Mouse (Mus musculus): Measurements from ENCODE around the gene Vps37d. TPM values are rescaled to one million over a fixed set of nuclear protein-coding genes. Genes with fewer than 3 reads are reported as not detected.

Gene Vps37d
- total RNA-seq (2018; cell fraction: chromatin; rRNA removed): under 1 TPM in 1 of 26 experiments, not detected in 25; 0.89 TPM
- under 1 TPM in 7 of 26 experiments, not detected in 19; 0.13 to 0.24 (median 0.14) TPM for total RNA-seq (2018; cell fraction: cytosol; rRNA removed)
- total RNA-seq (2018; cell fraction: nucleus; rRNA removed): not detected
- polyA plus RNA-seq (2018): 0.22 TPM in 1 of 3 replicates, not detected in the others

DNA sequence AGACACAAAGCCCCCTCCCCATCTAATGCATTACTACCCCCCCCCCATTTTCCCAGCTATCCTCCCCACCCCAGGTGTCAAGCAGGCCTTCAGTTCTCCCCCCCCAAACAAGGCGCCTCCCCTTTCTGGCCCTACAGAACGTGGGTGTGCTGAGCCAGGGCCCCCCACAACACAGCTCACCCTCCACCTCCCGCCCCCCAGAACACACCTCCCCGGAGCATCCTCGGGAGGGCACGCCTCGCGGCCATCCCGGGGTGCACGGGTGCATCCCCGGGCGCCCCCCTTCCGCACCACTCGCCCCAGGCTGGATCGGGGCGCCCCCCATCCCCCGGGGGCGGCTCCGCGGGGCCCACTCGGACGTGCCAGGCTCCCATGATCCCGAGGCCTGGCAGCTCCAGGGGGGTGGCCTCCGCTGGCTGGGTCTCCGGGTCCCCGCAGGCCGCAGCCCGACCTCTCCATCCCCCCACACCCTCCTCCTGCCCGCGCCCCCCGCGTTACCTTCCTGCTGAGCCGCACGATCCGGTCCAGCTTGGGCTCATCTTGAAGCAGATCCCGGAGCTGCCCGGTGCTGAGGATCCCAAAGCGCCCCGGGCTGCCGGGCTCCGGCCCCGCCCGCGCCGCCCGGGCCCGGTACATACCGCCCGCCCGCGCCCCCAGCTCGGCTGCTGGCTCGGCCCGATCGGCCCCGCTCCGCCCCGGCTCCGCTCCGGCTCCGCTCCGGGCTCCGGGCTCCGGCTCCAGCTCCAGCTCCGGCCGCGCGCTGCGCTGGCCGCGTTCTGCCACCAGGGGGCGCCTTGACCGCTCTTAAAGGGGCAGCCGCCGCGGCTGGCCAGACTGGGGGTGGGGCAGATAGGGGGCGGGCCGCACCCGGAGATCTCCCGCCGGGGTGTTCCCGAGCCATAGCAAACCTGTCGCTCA lies at the start of gene Vps37d:
TSS of gene Vps37d (minus strand) at position 703 of the 918 bp plus-strand sequence.
- Histone ChIP-seq H3K4me3 (ENCODE audit: inconsistent target) (peak within 1 kb of the TSS; percentile 8; the same call in 1 of the 2 replicates), H3K36me3 (ENCODE audit: inconsistent target) (no peaks in the 10 kb centered on the region), H3K27ac (no peak within 1 kb of the TSS), H3K79me2 (ENCODE audit: inconsistent target) (no peaks in the 10 kb centered on the region)
- WGBS (ENCODE audit: missing documents): 1% methylated on average over 69 of the region's 83 CpGs

DNA sequence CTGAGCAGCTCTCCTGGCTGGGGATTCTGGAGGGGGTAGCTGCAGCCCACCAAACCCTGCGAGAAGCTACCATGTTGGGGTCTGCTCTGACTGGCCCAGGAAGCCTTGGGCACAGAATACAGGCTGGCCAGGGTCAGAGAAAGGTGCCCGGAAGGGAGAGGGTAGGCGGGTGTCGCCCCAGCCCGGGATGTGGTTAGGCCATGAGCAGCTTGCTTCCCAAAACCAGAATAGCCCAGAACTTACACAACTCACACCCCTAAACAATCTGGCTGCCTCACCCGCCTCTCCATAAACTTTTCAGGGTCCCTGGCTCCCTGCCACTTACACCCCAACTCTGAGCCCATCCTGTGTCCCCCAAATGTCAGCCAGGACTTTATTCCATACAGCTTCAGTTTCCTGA lies 49.6 kb upstream of the Vps37d start:
- Histone ChIP-seq H3K79me2 (ENCODE audit: inconsistent target) (no peaks in the 10 kb centered on the region), H3K27ac (no peak overlapping the region), H3K36me3 (ENCODE audit: inconsistent target) (no peaks in the 10 kb centered on the region), H3K4me3 (ENCODE audit: inconsistent target) (no peak overlapping the region)
- 20% methylated on average over 6 of the region's 6 CpGs for WGBS (ENCODE audit: missing documents)

DNA sequence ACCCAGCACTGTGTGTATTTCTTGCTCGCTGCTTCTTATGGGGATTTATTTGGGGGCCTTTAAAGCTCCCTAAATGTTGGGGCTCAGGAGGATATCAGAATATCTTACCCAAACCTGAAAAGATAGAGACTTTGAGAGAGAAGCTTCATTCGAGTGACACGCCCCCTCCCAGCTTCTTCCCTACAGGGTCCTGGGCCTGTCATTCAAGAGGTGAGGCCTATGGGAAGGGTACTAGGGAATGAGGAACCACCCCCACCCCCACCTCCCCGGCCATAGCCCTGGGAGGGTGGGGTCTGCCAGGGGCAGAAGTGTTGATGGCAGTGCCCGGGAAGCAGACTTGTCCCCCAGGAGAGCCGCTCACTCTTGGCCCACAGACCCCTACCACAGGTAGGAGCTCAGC lies 48.1 kb upstream of the Vps37d start:
- H3K27ac ChIP-seq: no peak overlapping the region
- H3K4me3 ChIP-seq (ENCODE audit: inconsistent target): no peak overlapping the region
- no peaks in the 10 kb centered on the region for H3K79me2 ChIP-seq (ENCODE audit: inconsistent target)
- no peaks in the 10 kb centered on the region for H3K36me3 ChIP-seq (ENCODE audit: inconsistent target)
- WGBS (ENCODE audit: missing documents): 85% methylated on average over 6 of the region's 6 CpGs

DNA sequence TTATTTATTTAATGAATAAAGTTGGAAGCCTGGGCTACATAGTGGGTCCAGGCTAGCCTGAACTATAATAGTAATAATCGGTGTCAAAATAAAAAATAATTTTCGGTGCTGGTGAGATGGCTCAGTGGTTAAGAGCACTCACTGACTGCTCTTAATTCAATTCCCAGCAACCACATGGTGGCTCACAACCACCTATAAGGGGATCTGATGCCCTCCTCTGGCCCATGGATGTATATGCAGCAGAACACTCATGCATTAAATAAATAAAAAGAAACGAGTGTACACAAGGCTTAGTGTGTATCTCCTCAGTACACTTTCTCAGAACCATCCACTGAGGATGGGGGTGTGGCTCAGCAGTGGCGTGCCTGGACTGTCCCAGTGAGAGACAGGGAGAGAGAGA lies 42.7 kb upstream of the Vps37d start:
- Histone ChIP-seq H3K36me3 (ENCODE audit: inconsistent target) (no peaks in the 10 kb centered on the region), H3K4me3 (ENCODE audit: inconsistent target) (no peak overlapping the region), H3K79me2 (ENCODE audit: inconsistent target) (no peaks in the 10 kb centered on the region), H3K27ac (no peak overlapping the region)
- WGBS (ENCODE audit: missing documents): 69% methylated on average over 4 of the region's 4 CpGs

DNA sequence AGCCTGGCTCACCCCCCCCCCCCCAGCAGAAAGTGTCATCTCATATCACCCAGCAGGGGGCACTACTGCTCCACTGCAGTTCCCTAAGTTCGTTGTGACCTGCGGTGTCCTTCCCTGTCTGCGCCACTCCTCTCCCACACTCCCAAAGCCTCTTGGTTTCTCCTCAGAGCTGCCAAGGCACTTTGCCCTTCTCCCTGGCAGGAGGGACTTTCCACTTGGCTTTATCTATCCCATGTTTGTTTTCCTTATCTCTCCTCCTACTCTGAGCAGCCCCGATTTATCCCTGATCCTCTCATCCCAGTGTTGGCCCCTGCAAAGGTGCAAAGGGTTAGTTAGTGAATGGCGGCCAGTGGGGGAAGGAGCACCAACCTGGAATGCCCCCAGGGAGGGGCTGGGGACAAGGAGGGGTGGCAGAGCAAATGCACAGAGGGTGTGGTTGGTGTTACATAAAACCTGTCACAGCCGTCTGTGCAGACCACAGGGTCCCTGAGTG lies 40.6 kb upstream of the Vps37d start:
- 24% methylated on average over 6 of the region's 6 CpGs for WGBS (ENCODE audit: missing documents)
- Histone ChIP-seq H3K36me3 (ENCODE audit: inconsistent target) (no peaks in the 10 kb centered on the region), H3K79me2 (ENCODE audit: inconsistent target) (no peaks in the 10 kb centered on the region), H3K27ac (no peak overlapping the region), H3K4me3 (ENCODE audit: inconsistent target) (no peak overlapping the region)

DNA sequence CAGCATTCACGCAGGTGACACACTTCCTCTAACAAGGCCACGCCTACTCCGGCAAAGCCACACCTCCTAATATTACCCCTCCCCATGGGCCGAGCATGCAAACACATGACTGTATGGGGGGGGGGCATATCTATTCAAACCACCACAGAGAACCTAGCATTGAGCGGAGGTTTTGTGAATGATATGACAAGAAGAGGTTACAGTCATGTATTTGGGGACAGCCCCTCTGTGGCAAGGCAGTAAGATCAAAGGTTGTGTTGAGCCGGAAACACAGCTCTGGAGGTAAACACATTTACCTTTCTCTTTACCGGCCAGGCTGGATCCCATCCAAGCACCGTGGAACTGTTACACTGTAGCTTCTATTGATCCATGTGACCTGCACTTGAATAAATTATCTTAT lies 37.2 kb upstream of the Vps37d start:
- no peaks in the 10 kb centered on the region for H3K79me2 ChIP-seq (ENCODE audit: inconsistent target)
- no peaks in the 10 kb centered on the region for H3K36me3 ChIP-seq (ENCODE audit: inconsistent target)
- no peak overlapping the region for H3K27ac ChIP-seq
- H3K4me3 ChIP-seq (ENCODE audit: inconsistent target): no peak overlapping the region
- WGBS (ENCODE audit: missing documents): 58% methylated on average over 8 of the region's 8 CpGs

DNA sequence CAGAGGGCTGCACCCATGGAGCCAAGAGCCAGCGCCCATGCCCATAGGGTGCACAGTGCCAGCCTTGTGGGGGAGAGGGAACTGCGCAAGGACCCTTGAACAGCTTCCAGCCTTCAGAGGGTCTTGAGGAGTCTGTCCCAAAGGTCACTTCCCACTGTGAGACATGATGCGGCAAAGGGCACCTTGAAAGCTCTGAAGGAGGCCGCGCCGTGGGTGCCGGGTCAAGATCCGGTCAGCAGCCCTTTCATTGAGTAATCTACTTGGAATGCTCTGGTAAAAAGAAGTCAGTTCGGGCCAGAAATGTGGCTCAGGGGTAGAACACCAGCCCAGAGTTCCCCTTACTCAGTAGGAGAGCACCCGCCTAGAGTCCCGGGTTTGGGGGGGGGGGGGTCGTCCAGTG lies 35.7 kb upstream of the Vps37d start:
- WGBS (ENCODE audit: missing documents): 88% methylated on average over 12 of the region's 12 CpGs
- H3K27ac ChIP-seq: no peak overlapping the region
- H3K36me3 ChIP-seq (ENCODE audit: inconsistent target): no peaks in the 10 kb centered on the region
- H3K79me2 ChIP-seq (ENCODE audit: inconsistent target): no peaks in the 10 kb centered on the region
- H3K4me3 ChIP-seq (ENCODE audit: inconsistent target): no peak overlapping the region

DNA sequence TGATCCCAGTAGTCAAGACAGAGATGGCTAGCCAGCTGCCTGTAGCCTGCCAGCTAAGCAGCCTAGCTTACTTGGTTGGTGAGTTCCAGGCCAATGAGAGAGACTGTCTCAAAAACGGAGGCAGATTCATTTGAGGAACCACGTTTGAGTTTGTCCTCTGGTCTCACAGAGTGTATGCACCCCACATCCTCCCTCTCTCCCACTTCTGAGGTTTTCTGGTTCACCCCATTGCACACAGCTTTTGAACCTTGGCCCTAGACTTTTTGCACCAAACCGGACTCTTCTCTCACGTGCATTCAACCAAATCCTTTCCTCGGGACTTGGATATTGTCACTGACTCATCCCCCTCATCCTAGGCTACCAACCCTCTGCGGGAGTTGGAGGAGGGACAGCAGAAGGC lies 31.9 kb upstream of the Vps37d start:
- WGBS (ENCODE audit: missing documents): 45% methylated on average over 6 of the region's 6 CpGs
- H3K36me3 ChIP-seq (ENCODE audit: inconsistent target): no peaks in the 10 kb centered on the region
- no peaks in the 10 kb centered on the region for H3K79me2 ChIP-seq (ENCODE audit: inconsistent target)
- H3K27ac ChIP-seq: no peak overlapping the region
- H3K4me3 ChIP-seq (ENCODE audit: inconsistent target): no peak overlapping the region

DNA sequence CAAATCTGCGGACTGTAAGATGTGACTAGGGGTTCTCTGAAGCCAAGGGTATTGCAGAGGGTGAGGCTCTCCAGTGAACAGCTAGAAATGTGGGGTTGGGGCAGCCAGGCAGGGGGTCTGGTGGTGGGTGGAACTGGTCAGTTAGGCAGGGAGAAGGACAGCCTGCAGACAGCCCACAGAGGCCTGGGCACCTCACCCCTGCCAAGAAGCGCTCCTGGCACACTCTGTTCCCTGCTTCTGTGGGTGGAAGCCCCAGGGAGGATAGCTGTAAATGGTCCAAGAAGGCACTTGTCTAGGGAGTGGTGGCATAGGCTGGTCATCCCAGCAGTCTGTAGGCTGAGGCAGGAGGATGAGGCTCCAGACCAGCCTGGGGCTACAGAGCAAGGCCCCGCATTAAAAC lies 31.4 kb upstream of the Vps37d start:
- 84% methylated on average over 3 of the region's 3 CpGs for WGBS (ENCODE audit: missing documents)
- Histone ChIP-seq H3K4me3 (ENCODE audit: inconsistent target) (no peak overlapping the region), H3K36me3 (ENCODE audit: inconsistent target) (no peaks in the 10 kb centered on the region), H3K27ac (no peak overlapping the region), H3K79me2 (ENCODE audit: inconsistent target) (no peaks in the 10 kb centered on the region)

DNA sequence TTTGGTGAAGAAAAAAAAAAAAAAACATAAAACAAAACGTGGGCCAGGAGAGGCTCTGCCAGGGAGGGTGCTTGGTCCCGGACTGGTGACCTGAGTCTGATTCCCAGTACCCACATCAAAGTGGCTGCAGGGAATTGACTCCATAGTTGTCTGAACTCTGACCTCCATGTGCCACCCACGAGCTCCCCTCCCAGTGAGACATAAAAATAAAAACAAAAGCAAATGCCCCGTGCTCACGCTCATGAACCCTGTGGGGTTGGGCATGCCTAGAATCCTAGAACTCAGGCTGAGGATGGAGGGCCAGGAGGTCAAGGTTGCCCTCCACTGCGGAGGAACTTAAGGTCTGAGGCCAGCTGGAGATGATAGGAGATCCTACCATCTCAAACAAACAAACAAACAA lies 31.0 kb upstream of the Vps37d start:
- Histone ChIP-seq H3K36me3 (ENCODE audit: inconsistent target) (no peaks in the 10 kb centered on the region), H3K4me3 (ENCODE audit: inconsistent target) (no peak overlapping the region), H3K79me2 (ENCODE audit: inconsistent target) (no peaks in the 10 kb centered on the region), H3K27ac (no peak overlapping the region)
- 81% methylated on average over 5 of the region's 6 CpGs for WGBS (ENCODE audit: missing documents)

DNA sequence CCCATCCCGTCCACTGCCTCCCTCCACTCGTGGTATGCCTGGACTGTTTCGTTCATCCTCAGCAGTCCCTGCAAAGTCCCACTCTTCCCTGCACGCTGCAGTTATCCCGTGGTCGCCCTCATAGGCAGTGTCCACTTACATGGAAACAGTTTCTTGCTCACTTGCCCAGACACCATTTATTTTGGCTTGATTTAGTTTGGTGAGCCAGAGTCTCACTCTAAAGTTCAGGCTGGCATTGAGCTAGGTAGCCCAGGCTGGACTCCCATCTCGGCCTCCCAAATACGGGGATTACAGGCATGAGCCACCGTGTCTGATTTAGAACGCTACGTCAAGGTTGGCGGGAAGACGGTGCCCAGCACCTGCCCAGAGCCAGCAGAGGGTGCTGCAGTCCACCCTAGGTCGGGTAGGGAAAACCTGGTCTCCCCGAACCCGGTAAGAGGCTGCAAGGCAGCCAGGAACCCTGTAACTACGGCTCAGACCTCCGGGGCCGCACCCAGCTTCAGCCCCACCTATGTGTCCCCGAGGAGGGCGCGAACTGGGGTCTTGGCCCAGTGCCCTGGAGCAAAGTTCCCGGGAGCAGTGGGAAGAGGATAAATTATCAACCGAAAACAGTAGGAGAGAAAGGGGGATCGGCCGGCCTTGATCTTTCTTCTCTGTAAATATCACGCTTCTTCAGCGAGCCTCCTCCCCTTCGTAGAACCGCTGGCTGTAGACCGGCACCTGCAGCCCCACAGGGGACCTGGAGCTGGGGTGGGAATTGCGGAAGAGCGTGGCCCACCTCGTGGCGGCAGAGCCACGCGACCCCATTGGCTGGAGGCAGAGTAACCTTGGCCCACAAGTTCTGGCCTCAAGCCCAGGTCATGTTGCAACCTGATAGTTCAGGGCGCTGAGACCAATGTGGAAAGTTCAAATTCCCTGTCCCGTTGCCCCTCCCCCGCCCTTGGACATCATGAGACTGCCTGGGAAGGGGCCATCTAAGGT lies 29.7 kb upstream of the Vps37d start:
- WGBS (ENCODE audit: missing documents): 10% methylated on average over 40 of the region's 40 CpGs
- H3K27ac ChIP-seq: no peak overlapping the region
- no peaks in the 10 kb centered on the region for H3K36me3 ChIP-seq (ENCODE audit: inconsistent target)
- H3K4me3 ChIP-seq (ENCODE audit: inconsistent target): no peak overlapping the region
- no peaks in the 10 kb centered on the region for H3K79me2 ChIP-seq (ENCODE audit: inconsistent target)

DNA sequence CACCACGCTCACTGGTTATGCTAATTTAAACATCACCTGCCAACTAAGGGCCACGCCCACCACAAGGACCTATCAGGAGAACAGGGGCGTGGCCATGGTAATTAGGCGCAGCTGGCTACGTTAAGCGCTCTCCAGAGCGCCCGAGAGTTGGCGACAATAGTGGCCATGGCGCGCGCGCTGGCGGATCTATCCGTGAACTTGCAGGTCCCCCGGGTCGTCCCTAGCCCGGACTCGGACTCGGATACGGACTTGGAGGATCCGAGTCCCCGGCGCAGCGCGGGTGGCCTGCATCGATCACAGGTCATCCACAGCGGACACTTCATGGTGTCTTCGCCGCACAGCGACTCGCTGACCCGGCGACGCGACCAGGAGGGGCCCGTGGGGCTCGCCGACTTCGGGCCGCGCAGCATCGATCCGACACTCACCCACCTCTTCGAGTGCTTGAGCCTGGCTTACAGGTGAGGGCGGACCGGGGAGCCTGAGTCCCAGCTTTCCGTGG lies 28.7 kb upstream of the Vps37d start:
- no peaks in the 10 kb centered on the region for H3K79me2 ChIP-seq (ENCODE audit: inconsistent target)
- H3K36me3 ChIP-seq (ENCODE audit: inconsistent target): no peaks in the 10 kb centered on the region
- no peak overlapping the region for H3K4me3 ChIP-seq (ENCODE audit: inconsistent target)
- H3K27ac ChIP-seq: no peak overlapping the region
- 2% methylated on average over 48 of the region's 48 CpGs for whole genome bisulfite sequencing (ENCODE audit: missing documents)

DNA sequence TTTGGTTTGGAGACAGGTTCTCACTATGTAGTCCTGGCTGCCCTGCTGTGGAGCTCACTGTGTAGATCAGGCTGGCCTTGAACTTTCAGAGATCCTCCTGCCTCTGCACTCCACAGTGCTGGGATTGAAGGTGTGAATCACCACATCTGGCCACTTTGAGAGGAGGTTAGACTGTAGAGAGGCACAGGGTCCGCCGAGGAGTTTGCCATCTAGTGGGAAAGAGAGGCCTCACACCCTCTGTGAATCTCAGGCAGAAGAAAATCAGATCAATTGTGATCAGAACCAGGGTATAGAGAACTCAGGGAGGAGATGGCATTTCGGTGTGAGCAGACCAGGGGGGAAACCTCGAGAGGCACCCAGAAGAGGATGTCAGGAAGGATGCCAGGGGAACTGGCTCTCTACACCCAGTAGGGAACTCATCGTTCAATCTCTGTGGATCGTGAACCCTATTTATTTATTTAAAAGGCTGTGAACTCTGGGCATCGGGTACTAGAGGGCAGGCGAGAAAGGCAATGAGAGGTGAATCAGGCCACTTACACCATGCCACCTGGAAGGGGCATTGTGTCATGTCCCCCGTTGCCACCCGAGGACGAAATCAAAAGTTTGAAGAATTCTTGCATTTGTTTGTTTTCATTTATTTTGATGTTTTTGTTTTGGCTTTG lies 26.1 kb upstream of the Vps37d start:
- Histone ChIP-seq H3K4me3 (ENCODE audit: inconsistent target) (no peak overlapping the region), H3K27ac (no peak overlapping the region), H3K36me3 (ENCODE audit: inconsistent target) (no peaks in the 10 kb centered on the region), H3K79me2 (ENCODE audit: inconsistent target) (no peaks in the 10 kb centered on the region)
- 63% methylated on average over 11 of the region's 11 CpGs for WGBS (ENCODE audit: missing documents)

DNA sequence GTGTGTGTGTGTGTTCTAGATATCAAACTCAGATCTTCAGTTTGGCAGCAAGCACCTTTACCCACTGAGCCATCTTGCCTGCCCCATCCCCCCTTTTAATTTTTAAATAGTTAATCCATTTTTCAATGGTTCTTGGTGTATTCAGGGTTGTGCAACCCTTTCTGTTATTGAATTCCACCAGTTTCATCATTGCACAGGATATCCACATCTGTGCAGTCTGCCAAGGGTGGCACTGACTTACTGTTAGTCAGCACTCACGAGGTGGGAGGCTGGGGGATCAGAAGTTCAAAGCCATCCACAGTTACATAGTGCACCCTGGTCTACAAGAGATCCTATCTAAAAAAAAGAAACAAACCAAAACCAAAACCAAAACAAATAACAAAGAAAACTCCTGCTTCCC lies 22.9 kb upstream of the Vps37d start:
- H3K4me3 ChIP-seq (ENCODE audit: inconsistent target): no peak overlapping the region
- H3K27ac ChIP-seq: no peak overlapping the region
- WGBS (ENCODE audit: missing documents): 21% methylated on average over 1 of the region's 1 CpGs
- no peaks in the 10 kb centered on the region for H3K79me2 ChIP-seq (ENCODE audit: inconsistent target)
- H3K36me3 ChIP-seq (ENCODE audit: inconsistent target): no peaks in the 10 kb centered on the region
